Mouse (Mus musculus): ENCODE results near the gene Olfr593.
"Not testable (repeated sequence)": the region's sequence is repeated elsewhere in the genome, so short reads cannot be mapped to it uniquely, and the experiment has no call there.

Gene Olfr593

GRCm38 (mm10) chr7:103211562-103211961 lies at the start of gene Olfr593:
TSS of gene Olfr593 (plus strand) at chr7:103211862.
- DNase-seq: no peak

- DNase-seq: no peak
These were observed 42.0 kb upstream of the Olfr593 start for GRCm38 (mm10) chr7:103169697-103170096.

- no peak for DNase-seq
These were observed 33.4 kb upstream of the Olfr593 start, which contains the start of gene Olfr591 for GRCm38 (mm10) chr7:103178240-103178639. TSS of gene Olfr591 (minus strand) at chr7:103178340.

- not testable (repeated sequence) for DNase-seq
These were observed 27.2 kb upstream of the Olfr593 start, which contains the start of gene Olfr592 for GRCm38 (mm10) chr7:103184503-103184902. TSS of gene Olfr592 (plus strand) at chr7:103184803.

GRCm38 (mm10) chr7:103212050-103212449 lies 388 bp downstream of the Olfr593 start:
- not testable (repeated sequence) for DNase-seq

- no peak for DNase-seq
These were observed 5.0 kb downstream of the Olfr593 start, which contains the start of gene Olfr594 for GRCm38 (mm10) chr7:103216696-103217095. TSS of gene Olfr594 (plus strand) at chr7:103216996.

- not testable (repeated sequence) for DNase-seq
These were observed 40.7 kb downstream of the Olfr593 start, which contains the start of gene Usp17ld for GRCm38 (mm10) chr7:103252405-103252804. TSS of gene Usp17ld (minus strand) at chr7:103252505.

All from right cerebral cortex, postnatal 4 days (tissue).